Mouse (Mus musculus) MEL (cell line): ENCODE data around the gene Acp1. TPM values are rescaled to one million over a fixed set of nuclear protein-coding genes. Genes with fewer than 3 reads are reported as not detected.

Experiments used
- DNase-seq: peaks from one replicate; pipeline ENCODE4 v3.0.0; 2011; ENCODE audit warnings: low read depth, low spot score
- H3K27ac ChIP-seq: 2 replicates; pipeline ENCODE4 v1.5.1; 2012; ENCODE audit warnings: low read depth, mild to moderate bottlenecking, control low read depth, low read length, moderate library complexity; ENCODE audit not compliant: control insufficient read depth
- H3K27me3 ChIP-seq, 2 experiments: fragments of 150-350 bp in 1 of 2; sonication (generic) in 1 of 2; 2 replicates each; pipeline ENCODE4 v1.6.1; 2012; ENCODE audit warnings: low read length in 2 of 2, mild to moderate bottlenecking in 2 of 2, improper control_type of control experiment in 1 of 2, moderate library complexity in 1 of 2; ENCODE audit not compliant: insufficient read depth in 2 of 2, control insufficient read depth in 1 of 2
- H3K36me3 ChIP-seq, 2 experiments: 2 replicates each; pipeline ENCODE4 v1.6.1; 2012 to 2014; ENCODE audit warnings: low read length in 2 of 2, improper control_type of control experiment in 1 of 2, inconsistent platforms in 1 of 2, mild to moderate bottlenecking in 1 of 2; ENCODE audit not compliant: insufficient read depth in 2 of 2, control insufficient read depth in 1 of 2
- H3K4me1 ChIP-seq, 2 experiments: fragments of 150-350 bp in 1 of 2; sonication (generic) in 1 of 2; 2 replicates each; pipeline ENCODE4 v1.6.1; 2012; ENCODE audit warnings: low read length in 2 of 2, improper control_type of control experiment in 1 of 2, mild to moderate bottlenecking in 1 of 2; ENCODE audit not compliant: insufficient read depth in 2 of 2, control insufficient read depth in 1 of 2
- H3K4me3 ChIP-seq, 2 experiments: fragments of 150-350 bp in 1 of 2; sonication (generic) in 1 of 2; 2 replicates each; pipeline ENCODE4 v1.5.1; 2012; ENCODE audit warnings: low read depth in 2 of 2, low read length in 2 of 2, mild to moderate bottlenecking in 2 of 2, moderate library complexity in 2 of 2, control low read depth in 1 of 2, improper control_type of control experiment in 1 of 2; ENCODE audit not compliant: control insufficient read depth in 1 of 2, insufficient read depth in 1 of 2
- H3K79me2 ChIP-seq: 2 replicates; pipeline ENCODE4 v1.6.1; 2012; ENCODE audit warnings: mild to moderate bottlenecking, low read length, moderate library complexity; ENCODE audit not compliant: control insufficient read depth, poor library complexity, insufficient read depth
- H3K9ac ChIP-seq: 2 replicates; pipeline ENCODE4 v1.6.1; 2012; ENCODE audit warnings: low read depth, mild to moderate bottlenecking, control low read depth, low read length, moderate library complexity; ENCODE audit not compliant: control insufficient read depth, poor library complexity, severe bottlenecking
- H3K9me3 ChIP-seq: fragments of 150-350 bp; sonication (generic); replicated peaks from 2 replicates; pipeline ENCODE4 v1.6.1; 2012; ENCODE audit warnings: mild to moderate bottlenecking, low read length, improper control_type of control experiment, moderate library complexity; ENCODE audit not compliant: insufficient read depth
- CTCF ChIP-seq, 3 experiments: IDR thresholded peaks in 2 of 3; conservative IDR thresholded peaks in 1 of 3; 2 replicates each; pipeline ENCODE4 v1.5.1; 2011 to 2012; ENCODE audit warnings: low read length in 3 of 3, low read depth in 2 of 3, mild to moderate bottlenecking in 2 of 3, improper control_type of control experiment in 1 of 3, inconsistent platforms in 1 of 3, mixed read lengths in 1 of 3, moderate library complexity in 1 of 3; ENCODE audit not compliant: control insufficient read depth in 1 of 3, insufficient read depth in 1 of 3, poor library complexity in 1 of 3, severe bottlenecking in 1 of 3
- E2F4 ChIP-seq: IDR thresholded peaks from 2 replicates; pipeline ENCODE4 v1.6.1; 2011; ENCODE audit warnings: low read depth, low read length, improper control_type of control experiment, borderline replicate concordance
- GATA1 ChIP-seq: IDR thresholded peaks from 2 replicates; pipeline ENCODE4 v1.6.1; 2011; ENCODE audit warnings: low read depth, low read length, improper control_type of control experiment
- HCFC1 ChIP-seq: IDR thresholded peaks from 2 replicates; pipeline ENCODE4 v1.6.1; 2012; ENCODE audit warnings: low read depth, mild to moderate bottlenecking, inconsistent platforms, low read length, improper control_type of control experiment, moderate library complexity
- MAZ ChIP-seq: IDR thresholded peaks from 2 replicates; pipeline ENCODE4 v1.6.1; 2012; ENCODE audit warnings: low read depth, mild to moderate bottlenecking, inconsistent platforms, low read length, improper control_type of control experiment
- MEF2A ChIP-seq: IDR thresholded peaks from 2 replicates; pipeline ENCODE4 v1.6.1; 2014; ENCODE audit warnings: low read depth, mild to moderate bottlenecking, inconsistent platforms, low read length, improper control_type of control experiment; ENCODE audit not compliant: poor library complexity, insufficient replicate concordance, severe bottlenecking; ENCODE audit errors: extremely low read depth
- MYB ChIP-seq: IDR thresholded peaks from 2 replicates; pipeline ENCODE4 v1.6.1; 2011; ENCODE audit warnings: mild to moderate bottlenecking, low read depth, low read length, improper control_type of control experiment
- MYC ChIP-seq: IDR thresholded peaks from 2 replicates; pipeline ENCODE4 v1.6.1; 2011; ENCODE audit warnings: low read depth, mild to moderate bottlenecking, low read length, improper control_type of control experiment, moderate library complexity
- POLR2AphosphoS5 ChIP-seq: IDR thresholded peaks from 2 replicates; pipeline ENCODE4 v1.6.1; 2012; ENCODE audit warnings: low read depth, borderline replicate concordance, mild to moderate bottlenecking, inconsistent platforms, low read length, moderate library complexity, mixed read lengths
- RAD21 ChIP-seq: IDR thresholded peaks from 2 replicates; pipeline ENCODE4 v1.6.1; 2011; ENCODE audit warnings: mild to moderate bottlenecking, low read depth, low read length, improper control_type of control experiment
- RCOR1 ChIP-seq: IDR thresholded peaks from 2 replicates; pipeline ENCODE4 v1.6.1; 2012; ENCODE audit warnings: low read depth, mild to moderate bottlenecking, inconsistent platforms, low read length, improper control_type of control experiment
- SIN3A ChIP-seq: IDR thresholded peaks from 2 replicates; pipeline ENCODE4 v1.6.1; 2012; ENCODE audit warnings: low read length, improper control_type of control experiment, inconsistent platforms
- TAL1 ChIP-seq: IDR thresholded peaks from 2 replicates; pipeline ENCODE4 v1.6.1; 2012; ENCODE audit warnings: mild to moderate bottlenecking, inconsistent platforms, low read length, moderate library complexity, mixed read lengths
- TBP ChIP-seq: IDR thresholded peaks from 2 replicates; pipeline ENCODE4 v1.8.0; 2011; ENCODE audit warnings: low read depth, low read length, improper control_type of control experiment
- TCF12 ChIP-seq: IDR thresholded peaks from 2 replicates; pipeline ENCODE4 v1.6.1; 2014; ENCODE audit warnings: low read depth, mild to moderate bottlenecking, inconsistent platforms, low read length, improper control_type of control experiment, moderate library complexity
- UBTF ChIP-seq: IDR thresholded peaks from 2 replicates; pipeline ENCODE4 v1.6.1; 2012; ENCODE audit warnings: low read depth, mild to moderate bottlenecking, inconsistent platforms, low read length, improper control_type of control experiment, moderate library complexity, borderline replicate concordance; ENCODE audit not compliant: insufficient read depth
- USF1 ChIP-seq: IDR thresholded peaks from 2 replicates; pipeline ENCODE4 v1.6.1; 2014; ENCODE audit warnings: low read depth, mild to moderate bottlenecking, inconsistent platforms, low read length, improper control_type of control experiment, moderate library complexity
- USF2 ChIP-seq, 2 experiments: IDR thresholded peaks; 2 replicates each; pipeline ENCODE4 v1.6.1; 2011 to 2012; ENCODE audit warnings: improper control_type of control experiment in 2 of 2, low read length in 2 of 2, borderline replicate concordance in 1 of 2, inconsistent platforms in 1 of 2, low read depth in 1 of 2, mild to moderate bottlenecking in 1 of 2; ENCODE audit not compliant: insufficient read depth in 1 of 2
- ZKSCAN1 ChIP-seq: IDR thresholded peaks from 2 replicates; pipeline ENCODE4 v1.6.1; 2012; ENCODE audit warnings: low read depth, mild to moderate bottlenecking, inconsistent platforms, low read length, improper control_type of control experiment, moderate library complexity
- ZMIZ1 ChIP-seq: IDR thresholded peaks from 2 replicates; pipeline ENCODE4 v1.6.1; 2012; ENCODE audit warnings: low read depth, mild to moderate bottlenecking, inconsistent platforms, low read length, improper control_type of control experiment, moderate library complexity
- polyA plus RNA-seq, 2 experiments: library from polyadenylated mRNA; stranded (reverse) in 1 of 2; unstranded in 1 of 2; fragments of >175 nt in 1 of 2; fragments of >200 nt in 1 of 2; gene quantifications; 2 replicates each; pipeline versions ENCODE4 v1.2.1 to v1.2.4; 2012; ENCODE audit warnings: low replicate concordance in 2 of 2, low read depth in 1 of 2; ENCODE audit not compliant: insufficient read length in 2 of 2, insufficient read depth in 1 of 2, missing spikeins in 1 of 2
- total RNA-seq: library from RNA; depleted of rRNA; stranded (reverse); fragments of 300-350 nt; gene quantifications from 2 replicates; pipeline ENCODE4 v1.2.3, GENCODE M21; 2012

Gene Acp1
- total and polyA plus RNA-seq, 3 experiments: 59.2 to 93.9 TPM; not detected in 1

- H3K27me3 ChIP-seq: no peaks in the 10 kb centered on the region
- no peak overlapping the region for H3K9ac ChIP-seq
- H3K27ac ChIP-seq: no peak overlapping the region
- no peaks in the 10 kb centered on the region for H3K79me2 ChIP-seq
- H3K4me1 ChIP-seq: no peaks in the 10 kb centered on the region
- no peaks in the 10 kb centered on the region for H3K9me3 ChIP-seq
- no peak for DNase-seq
- TF ChIP-seq MEF2A (no peak), TCF12 (no peak), USF1 (no peak), TBP (no peak), ZKSCAN1 (no peak), MYC (no peak), MYB (no peak), MAZ (no peak), SIN3A (no peak), UBTF (no peak), USF2 (IDR thresholded peaks at IDR 0.05; ENCODE audit: borderline replicate concordance in 1 of 2, insufficient read depth in 1 of 2, low read depth in 1 of 2, low read length in 2 of 2) (no peak), POLR2AphosphoS5 (no peak), ZMIZ1 (no peak), RCOR1 (no peak), E2F4 (no peak), HCFC1 (no peak), RAD21 (no peak), TAL1 (no peak)
- TF ChIP-seq, all 39 proteins: peak for 0
- no peaks in the 10 kb centered on the region for H3K36me3 ChIP-seq
- H3K4me3 ChIP-seq: no peak overlapping the region
These were observed 25.5 kb upstream of the Acp1 start for GRCm38 (mm10) chr12:30936899-30937298.

DNA sequence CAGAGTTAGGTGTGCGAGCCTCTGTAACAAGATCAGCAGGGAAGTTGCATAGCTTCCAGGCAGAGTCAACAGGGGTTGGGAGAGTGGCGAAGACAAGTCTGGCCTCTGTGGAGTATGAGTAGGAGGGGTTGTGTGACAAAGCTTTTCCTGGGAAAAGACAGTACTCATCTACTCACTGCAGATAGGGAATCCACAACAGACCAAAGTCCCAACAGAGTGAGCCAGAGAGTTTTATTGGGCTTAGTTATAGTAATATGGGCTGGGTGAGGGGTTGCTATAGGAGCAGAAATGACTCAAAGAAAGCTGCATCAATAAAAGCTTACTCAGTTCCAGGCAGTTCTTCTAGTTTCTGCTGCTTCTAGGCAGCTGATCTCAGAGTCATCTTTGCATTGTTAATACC is 21.9 kb upstream of the Acp1 start:
- DNase-seq: no peak
- H3K79me2 ChIP-seq: no peaks in the 10 kb centered on the region
- no peak for TF ChIP-seq TBP
- TF ChIP-seq E2F4: no peak
- TF ChIP-seq GATA1: no peak
- no peak for TF ChIP-seq RCOR1
- no peak for TF ChIP-seq CTCF (IDR thresholded peaks at IDR 0.05 in 2 of 3, conservative IDR thresholded peaks at IDR 0.05 in 1 of 3; ENCODE audit: control insufficient read depth in 1 of 3, insufficient read depth in 1 of 3, low read depth in 2 of 3, low read length in 3 of 3, poor library complexity in 1 of 3, severe bottlenecking in 1 of 3)
- no peaks in the 10 kb centered on the region for H3K9me3 ChIP-seq
- H3K9ac ChIP-seq: no peak overlapping the region
- H3K27ac ChIP-seq: no peak overlapping the region
- no peaks in the 10 kb centered on the region for H3K36me3 ChIP-seq
- no peak overlapping the region for H3K4me3 ChIP-seq
- no peaks in the 10 kb centered on the region for H3K4me1 ChIP-seq
- no peaks in the 10 kb centered on the region for H3K27me3 ChIP-seq
